Mouse (Mus musculus) fibroblast of lung, adult 2 months (primary cell): Measurements from ENCODE around the gene Samd15.
"Not testable (repeated sequence)": the region's sequence is repeated elsewhere in the genome, so short reads cannot be mapped to it uniquely, and the experiment has no call there.

Source experiments
- DNase-seq: peaks from one replicate; pipeline ENCODE4 v3.0.0-alpha.2; 2011; ENCODE audit warnings: low read depth

Samd15 gene

GRCm38 (mm10) chr12:87199206-87199972 is at the start of gene Samd15:
Samd15 (plus strand) TSS chr12:87199723.
- DNase-seq = no peak

GRCm38 (mm10) chr12:87154448-87154847 is 45.1 kb upstream of the Samd15 start:
- peak; percentile 59 for DNase-seq

GRCm38 (mm10) chr12:87157361-87157760 is 42.2 kb upstream of the Samd15 start:
- no peak for DNase-seq

- DNase-seq = no peak
Observed at GRCm38 (mm10) chr12:87158099-87158498, 41.4 kb upstream of the Samd15 start.

- DNase-seq = no peak
Observed at GRCm38 (mm10) chr12:87160310-87160709, 39.2 kb upstream of the Samd15 start.

- no peak for DNase-seq
Observed at GRCm38 (mm10) chr12:87160815-87161214, 38.7 kb upstream of the Samd15 start.

GRCm38 (mm10) chr12:87175194-87175946 is 24.2 kb upstream of the Samd15 start:
- no peak for DNase-seq

GRCm38 (mm10) chr12:87177631-87178030 is 21.9 kb upstream of the Samd15 start:
- no peak for DNase-seq

- DNase-seq = no peak
Observed at GRCm38 (mm10) chr12:87193008-87193407, 6.5 kb upstream of the Samd15 start.

- no peak for DNase-seq
Observed at GRCm38 (mm10) chr12:87195069-87195468, 4.5 kb upstream of the Samd15 start.

GRCm38 (mm10) chr12:87196310-87196709 is 3.2 kb upstream of the Samd15 start:
- no peak for DNase-seq

GRCm38 (mm10) chr12:87198792-87199191 is 731 bp upstream of the Samd15 start:
- no peak for DNase-seq

- peak; percentile 63 for DNase-seq
Observed at GRCm38 (mm10) chr12:87199973-87200586, 557 bp downstream of the Samd15 start, which contains the start of gene Tmed8. Tmed8 (minus strand) TSS chr12:87200454.

GRCm38 (mm10) chr12:87201694-87202093 is 2.2 kb downstream of the Samd15 start:
- no peak for DNase-seq

- DNase-seq = not testable (repeated sequence)
Observed at GRCm38 (mm10) chr12:87205789-87206188, 6.3 kb downstream of the Samd15 start.

- DNase-seq = no peak
Observed at GRCm38 (mm10) chr12:87212844-87213606, 13.5 kb downstream of the Samd15 start.

- peak; percentile 18 for DNase-seq
Observed at GRCm38 (mm10) chr12:87216053-87216452, 16.5 kb downstream of the Samd15 start.

GRCm38 (mm10) chr12:87217596-87217995 is 18.1 kb downstream of the Samd15 start:
- DNase-seq = no peak

GRCm38 (mm10) chr12:87219362-87219761 is 19.8 kb downstream of the Samd15 start:
- no peak for DNase-seq

GRCm38 (mm10) chr12:87224950-87225349 is 25.4 kb downstream of the Samd15 start:
- no peak for DNase-seq

GRCm38 (mm10) chr12:87226801-87227200 is 27.3 kb downstream of the Samd15 start:
- no peak for DNase-seq

- DNase-seq = no peak
Observed at GRCm38 (mm10) chr12:87229633-87230032, 30.1 kb downstream of the Samd15 start.
